Mouse (Mus musculus) heart, postnatal 0 days (tissue): Measurements from ENCODE around the gene Aspg. TPM values are rescaled to one million over a fixed set of nuclear protein-coding genes. Genes with fewer than 3 reads are reported as not detected.

Experiments used
- ATAC-seq: fragments of 200-750 bp; cut with Nextera tagmentation; 2 replicates; pipeline ENCODE4 v1.8.0; 2017; ENCODE audit warnings: low read depth, moderate number of reproducible peaks, moderate library complexity; ENCODE audit not compliant: insufficient read depth
- DNase-seq: peaks from one replicate; pipeline ENCODE4 v3.0.0-alpha.2; 2016; ENCODE audit warnings: low spot score
- H3K27ac ChIP-seq: fragments of 300-500 bp; sonication (generic); 2 replicates; pipeline ENCODE4 v1.5.1; 2014; ENCODE audit warnings: low read depth, mild to moderate bottlenecking
- H3K27me3 ChIP-seq: fragments of 300-500 bp; sonication (generic); 2 replicates; pipeline ENCODE4 v1.6.1; 2014; ENCODE audit warnings: low read length, mixed read lengths; ENCODE audit not compliant: control insufficient read depth, insufficient read depth
- H3K36me3 ChIP-seq: fragments of 300-500 bp; sonication (generic); replicated peaks from 2 replicates; pipeline ENCODE4 v1.6.1; 2014; ENCODE audit warnings: low read length, mixed read lengths; ENCODE audit not compliant: control insufficient read depth, insufficient read depth
- H3K4me1 ChIP-seq: fragments of 300-500 bp; sonication (generic); 2 replicates; pipeline ENCODE4 v1.6.1; 2014; ENCODE audit warnings: antibody characterized with exemption; ENCODE audit not compliant: control insufficient read depth, insufficient read depth
- H3K4me2 ChIP-seq: fragments of 300-500 bp; sonication (generic); 2 replicates; pipeline ENCODE4 v1.6.1; 2014; ENCODE audit warnings: low read depth, mild to moderate bottlenecking, low read length, moderate library complexity
- H3K4me3 ChIP-seq: fragments of 300-500 bp; sonication (generic); 2 replicates; pipeline ENCODE4 v1.5.1; 2014; ENCODE audit warnings: low read depth, low read length
- H3K9ac ChIP-seq: fragments of 300-500 bp; sonication (generic); replicated peaks from 2 replicates; pipeline ENCODE4 v1.6.1; 2014; ENCODE audit warnings: low read depth, low read length, mixed read lengths
- H3K9me3 ChIP-seq: fragments of 300-500 bp; sonication (generic); replicated peaks from 2 replicates; pipeline ENCODE4 v1.6.1; 2016; ENCODE audit warnings: low read length; ENCODE audit not compliant: control insufficient read depth
- CTCF ChIP-seq: IDR thresholded peaks from 2 replicates; pipeline ENCODE4 v1.5.1; 2016; ENCODE audit warnings: antibody characterized with exemption, control low read depth, low read depth
- EP300 ChIP-seq: IDR thresholded peaks from 2 replicates; pipeline ENCODE4 v1.6.1; 2016; ENCODE audit warnings: antibody characterized with exemption, low read depth
- WGBS: fragments of 180-500 bp; shearing (Covaris S2); extraction: QIAGEN DNeasy Blood & Tissue Kit; methylation state at CpG from one replicate; pipeline ENCODE4 v1.1.7; 2014; 5-methylcytosine and 5-hydroxymethylcytosine counted together
- polyA plus RNA-seq: library from polyadenylated mRNA; unstranded; fragments of >200 nt; fragmentation: Nextera tagmentation; extraction: Ambion mirVana; gene quantifications from 2 replicates; pipeline ENCODE4 v1.2.1, GENCODE M21; 2015
- total RNA-seq: library from RNA; depleted of rRNA; stranded (reverse); fragments of >200 nt; gene quantifications from 2 replicates; pipeline ENCODE4 v1.2.3, GENCODE M21; 2014; ENCODE audit warnings: low replicate concordance

The Aspg gene
- total and polyA plus RNA-seq, 2 experiments from 2014 or later, result 0.11 to 3.6 TPM

DNA sequence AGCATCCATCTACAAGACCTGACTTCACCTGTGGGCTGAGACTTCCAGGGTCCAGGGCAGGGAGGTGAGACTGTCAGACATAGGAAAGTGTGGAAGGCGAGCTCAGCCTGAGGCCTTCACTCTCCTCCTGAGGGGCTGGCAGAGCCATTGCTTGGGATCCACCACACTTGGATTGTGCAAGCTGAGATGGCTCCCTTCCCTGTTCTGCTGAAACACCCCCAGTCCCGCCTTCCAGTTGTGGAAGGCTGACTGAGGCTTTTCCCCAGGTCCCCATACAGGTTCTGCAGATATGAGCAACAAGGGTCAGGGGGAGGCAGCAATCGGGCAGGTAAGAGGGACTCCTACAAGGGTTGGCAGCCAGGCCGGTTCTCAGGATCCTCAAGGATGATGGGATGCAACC lies 22.0 kb downstream of the Aspg start:
- no peak overlapping the region for H3K4me3 ChIP-seq
- H3K9me3 ChIP-seq, result no peaks in the 10 kb centered on the region
- no peak overlapping the region for H3K9ac ChIP-seq
- DNase-seq, result no peak
- no peaks in the 10 kb centered on the region for H3K4me1 ChIP-seq
- 86% methylated on average over 4 of the region's 4 CpGs for WGBS
- H3K27me3 ChIP-seq, result peaks cover 45% of the 10 kb centered on the region
- H3K27ac ChIP-seq, result no peak overlapping the region
- ATAC-seq, result no peak
- no peaks in the 10 kb centered on the region for H3K36me3 ChIP-seq
- H3K4me2 ChIP-seq, result no peak overlapping the region
- TF ChIP-seq EP300 (no peak), CTCF (no peak)

DNA sequence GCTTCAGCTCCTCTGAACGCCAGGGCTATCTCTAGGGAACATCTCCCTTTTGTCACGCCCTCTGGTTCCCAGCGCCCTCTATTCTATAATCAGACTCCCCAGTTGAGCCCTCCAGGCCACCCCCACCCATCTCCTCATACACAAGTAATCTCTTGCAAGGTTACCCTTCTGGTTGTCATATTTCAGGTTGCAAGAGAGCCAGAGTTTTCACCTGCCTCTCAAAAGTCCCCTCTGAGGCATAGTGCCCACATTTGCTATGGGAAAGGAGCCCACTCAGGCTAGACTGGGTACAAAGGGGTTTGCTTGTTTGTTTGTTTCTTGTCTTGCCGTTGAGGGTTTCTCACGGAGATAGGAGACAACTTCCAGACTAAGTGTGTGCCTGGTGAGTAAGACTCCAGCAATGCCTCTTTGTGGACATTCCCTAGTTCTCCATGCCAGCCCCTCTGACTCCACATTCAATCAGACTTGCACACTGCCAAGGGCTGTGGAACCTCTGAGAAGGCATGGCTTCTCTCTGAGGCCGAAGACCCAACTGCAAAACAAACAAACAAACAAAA lies 22.9 kb downstream of the Aspg start:
- H3K4me3 ChIP-seq, result no peak overlapping the region
- H3K9me3 ChIP-seq, result no peaks in the 10 kb centered on the region
- no peak for DNase-seq
- H3K36me3 ChIP-seq, result no peaks in the 10 kb centered on the region
- H3K4me2 ChIP-seq, result no peak overlapping the region
- TF ChIP-seq CTCF, result no peak
- no peak for TF ChIP-seq EP300
- H3K27ac ChIP-seq, result no peak overlapping the region
- no peaks in the 10 kb centered on the region for H3K4me1 ChIP-seq
- 58% methylated on average over 6 of the region's 6 CpGs for WGBS
- no peak for ATAC-seq
- H3K9ac ChIP-seq, result no peak overlapping the region
- peaks cover 48% of the 10 kb centered on the region for H3K27me3 ChIP-seq

DNA sequence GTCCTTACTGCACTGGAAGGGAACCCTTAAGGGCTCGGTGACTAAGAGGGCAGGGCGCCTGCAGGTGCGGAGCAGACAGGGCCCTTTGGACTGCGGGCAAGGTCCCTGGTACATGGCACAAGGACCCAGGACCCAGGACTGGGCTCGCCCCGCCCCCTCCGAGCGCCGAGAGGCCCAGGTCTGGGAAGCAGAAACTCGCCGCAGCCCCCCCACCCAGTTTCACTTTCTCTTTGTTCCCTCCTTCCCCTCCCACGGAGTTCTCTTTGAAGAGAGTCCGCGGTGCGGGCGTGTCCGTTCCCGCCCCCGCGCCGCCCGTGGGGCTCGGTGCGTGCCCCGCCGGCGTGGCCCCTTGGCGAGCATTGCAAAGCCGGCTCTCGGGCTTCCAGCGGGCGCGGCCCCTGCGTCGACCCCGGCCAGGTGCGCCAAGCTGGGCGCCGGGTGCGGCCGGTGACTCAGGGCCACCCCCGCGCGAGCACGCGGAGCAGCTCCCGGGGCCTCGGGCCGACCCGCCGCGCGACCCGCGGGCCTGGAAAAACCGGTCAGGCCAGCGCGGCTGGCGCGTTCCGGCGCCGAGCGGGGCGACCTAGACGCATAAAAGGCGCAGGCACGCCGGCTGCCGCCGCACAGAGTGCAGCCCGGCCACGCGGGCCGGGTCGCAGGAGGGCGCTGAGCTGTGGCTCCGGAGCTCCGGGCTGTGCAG lies 23.8 kb downstream of the Aspg start:
- no peak overlapping the region for H3K27ac ChIP-seq
- DNase-seq (no peak), ATAC-seq (peak; percentile 69)
- peaks cover 58% of the 10 kb centered on the region for H3K27me3 ChIP-seq
- no peaks in the 10 kb centered on the region for H3K9me3 ChIP-seq
- H3K4me3 ChIP-seq, result peak overlapping the region; percentile 85
- no peak for TF ChIP-seq EP300
- TF ChIP-seq CTCF, result no peak
- H3K36me3 ChIP-seq, result no peaks in the 10 kb centered on the region
- no peaks in the 10 kb centered on the region for H3K4me1 ChIP-seq
- H3K9ac ChIP-seq, result peak overlapping the region; percentile 63
- peak overlapping the region; percentile 92 for H3K4me2 ChIP-seq
- under 1% methylated on average over 79 of the region's 79 CpGs for WGBS

DNA sequence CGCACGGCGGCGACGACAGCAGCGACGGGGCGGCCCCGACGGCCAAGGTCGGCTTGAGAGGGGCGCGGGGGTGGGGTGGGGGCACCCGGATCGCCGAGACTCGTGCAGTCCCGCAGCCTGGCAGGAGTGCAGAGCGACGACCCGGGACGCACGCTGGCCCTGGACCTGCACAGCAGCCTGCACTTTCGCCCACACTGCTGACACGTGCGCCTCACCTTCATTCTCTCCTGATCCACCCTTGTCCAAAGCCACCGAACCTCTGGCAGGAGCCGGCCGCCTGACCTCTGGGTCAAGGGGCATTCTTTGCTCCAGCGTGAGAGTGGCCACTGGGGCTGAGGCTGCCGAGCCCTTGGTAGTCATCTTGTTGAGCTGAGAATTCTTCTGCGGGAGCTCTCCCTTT lies 24.5 kb downstream of the Aspg start:
- ATAC-seq (no peak), DNase-seq (no peak)
- no peak for TF ChIP-seq CTCF
- no peak for TF ChIP-seq EP300
- Histone ChIP-seq H3K9me3 (no peaks in the 10 kb centered on the region), H3K4me2 (peak overlapping the region; percentile 92), H3K27me3 (peaks cover 64% of the 10 kb centered on the region), H3K4me3 (peak overlapping the region; percentile 85), H3K4me1 (no peaks in the 10 kb centered on the region), H3K27ac (no peak overlapping the region), H3K9ac (no peak overlapping the region), H3K36me3 (no peaks in the 10 kb centered on the region)
- 11% methylated on average over 31 of the region's 32 CpGs for WGBS

DNA sequence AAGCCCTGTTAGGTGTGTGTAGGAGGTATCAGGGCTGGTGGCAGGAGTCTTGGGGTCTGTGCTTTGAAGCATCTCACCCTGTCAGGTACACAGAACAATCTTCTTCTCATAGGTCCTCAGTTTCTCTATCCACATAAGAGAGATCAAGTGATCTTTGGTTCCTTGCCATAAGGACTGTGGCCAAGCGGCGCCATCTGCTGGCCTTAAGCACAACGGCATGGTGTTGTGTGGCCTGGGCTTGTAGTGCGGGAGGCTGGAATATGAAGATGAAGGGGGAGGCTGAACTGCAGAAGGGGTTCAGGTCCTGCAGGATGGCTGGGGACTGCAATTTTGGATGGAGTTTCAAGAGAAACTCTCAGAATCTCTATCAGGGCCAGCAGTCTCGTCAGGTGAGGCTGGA lies 33.8 kb downstream of the Aspg start:
- H3K27me3 ChIP-seq, result peaks cover 72% of the 10 kb centered on the region

More for the DNA sequence above, 33.8 kb downstream of the Aspg start:
- H3K27ac ChIP-seq, result no peak overlapping the region
- ATAC-seq, result no peak
- no peaks in the 10 kb centered on the region for H3K9me3 ChIP-seq
- no peak for TF ChIP-seq EP300
- peak; percentile 88 for TF ChIP-seq CTCF
- DNase-seq, result no peak
- no peak overlapping the region for H3K4me3 ChIP-seq
- no peak overlapping the region for H3K9ac ChIP-seq
- peaks cover 4% of the 10 kb centered on the region; the same call in 1 of the 2 replicates for H3K4me1 ChIP-seq
- 8% methylated on average over 5 of the region's 5 CpGs for WGBS
- H3K4me2 ChIP-seq, result no peak overlapping the region
- no peaks in the 10 kb centered on the region for H3K36me3 ChIP-seq
